Mouse (Mus musculus): Measurements from ENCODE around the gene Nckap5.

- no peak for TF ChIP-seq CTCF (IDR thresholded peaks at IDR 0.05; ENCODE audit: control insufficient read depth, insufficient read depth, low read length)
- no peak for TF ChIP-seq POLR2A (IDR thresholded peaks at IDR 0.05; ENCODE audit: borderline replicate concordance, control insufficient read depth, low read depth, low read length)
Observed at GRCm38 (mm10) chr1:126155816-126156215, 674.8 kb downstream of the Nckap5 start.
